Mouse (Mus musculus) spleen, adult 2 months (tissue): ENCODE measurements around the gene Pfkfb1. TPM values are rescaled to one million over a fixed set of nuclear protein-coding genes. Genes with fewer than 3 reads are reported as not detected.

Source experiments
- DNase-seq, 2 experiments: peaks; one replicate each; pipeline versions ENCODE4 v3.0.0 to v3.0.0-alpha.2; 2012 to 2021; ENCODE audit warnings: low spot score in 2 of 2, low read depth in 1 of 2
- H3K27ac ChIP-seq: fragments of 200-500 bp; 2 replicates; pipeline ENCODE4 v1.5.1; 2012; ENCODE audit warnings: low read length, inconsistent platforms; ENCODE audit not compliant: insufficient read depth
- H3K27me3 ChIP-seq: fragments of 200-500 bp; 2 replicates; pipeline ENCODE4 v1.6.1; 2012; ENCODE audit warnings: mild to moderate bottlenecking, moderate library complexity, low read length, inconsistent platforms; ENCODE audit not compliant: control insufficient read depth, insufficient read depth
- H3K36me3 ChIP-seq: fragments of 200-500 bp; 2 replicates; pipeline ENCODE4 v1.6.1; 2012; ENCODE audit warnings: mild to moderate bottlenecking, low read length, inconsistent platforms; ENCODE audit not compliant: control insufficient read depth, insufficient read depth
- H3K4me1 ChIP-seq: fragments of 200-500 bp; 2 replicates; pipeline ENCODE4 v1.6.1; 2011; ENCODE audit warnings: inconsistent platforms; ENCODE audit not compliant: control insufficient read depth, insufficient read depth, insufficient read length
- H3K4me3 ChIP-seq: fragments of 200-500 bp; 2 replicates; pipeline ENCODE4 v1.5.1; 2011; ENCODE audit warnings: mild to moderate bottlenecking, inconsistent platforms; ENCODE audit not compliant: insufficient read depth, insufficient read length; ENCODE audit errors: extremely low read depth
- CTCF ChIP-seq: fragments of 200-500 bp; IDR thresholded peaks from 2 replicates; pipeline ENCODE4 v1.5.1; 2011; ENCODE audit warnings: mild to moderate bottlenecking, inconsistent platforms; ENCODE audit not compliant: insufficient read depth, insufficient read length, insufficient replicate concordance; ENCODE audit errors: extremely low read depth
- POLR2A ChIP-seq: fragments of 200-500 bp; IDR thresholded peaks from 2 replicates; pipeline ENCODE4 v1.6.1; 2011; ENCODE audit warnings: low read depth, low read length, inconsistent platforms
- WGBS: fragments of 180-500 bp; shearing (Covaris S2); methylation state at CpG from one replicate; pipeline ENCODE4 v1.1.7; 2018; 5-methylcytosine and 5-hydroxymethylcytosine counted together
- polyA plus RNA-seq: library from polyadenylated mRNA; depleted of rRNA; stranded (reverse); fragments of >200 nt; gene quantifications from 2 replicates; pipeline ENCODE4 v1.2.3, GENCODE M21; 2012; rRNA removed

Gene Pfkfb1
- polyA plus RNA-seq = 1.9 TPM in 2 replicates

- peak; percentile 39 to 69 for DNase-seq
- Histone ChIP-seq H3K4me3 (peak within 1 kb of the TSS; percentile 70), H3K27ac (peak within 1 kb of the TSS; percentile 78), H3K36me3 (no peaks in the 10 kb centered on the region; the same call in 1 of the 2 replicates), H3K4me1 (no peaks in the 10 kb centered on the region), H3K27me3 (no peaks in the 10 kb centered on the region)
- no peak for TF ChIP-seq POLR2A
- peak; percentile 39; the same call in 1 of the 2 replicates for TF ChIP-seq CTCF
- WGBS = 21% methylated on average over 35 of the region's 35 CpGs
Measured at GRCm38 (mm10) chrX:150588023-150588764, at the start of gene Pfkfb1. Gene Pfkfb1 (plus strand): TSS chrX:150588229.

GRCm38 (mm10) chrX:150540111-150540510 is 47.9 kb upstream of the Pfkfb1 start:
- no peak overlapping the region for H3K27ac ChIP-seq
- no peaks in the 10 kb centered on the region for H3K27me3 ChIP-seq
- no peaks in the 10 kb centered on the region for H3K4me1 ChIP-seq
- WGBS = 83% methylated on average over 2 of the region's 2 CpGs
- TF ChIP-seq POLR2A (no peak), CTCF (no peak)
- no peak overlapping the region for H3K4me3 ChIP-seq
- H3K36me3 ChIP-seq = no peaks in the 10 kb centered on the region
- DNase-seq = no peak

GRCm38 (mm10) chrX:150541684-150542083 is 46.3 kb upstream of the Pfkfb1 start:
- Histone ChIP-seq H3K4me3 (no peak overlapping the region), H3K27ac (no peak overlapping the region), H3K36me3 (no peaks in the 10 kb centered on the region), H3K4me1 (no peaks in the 10 kb centered on the region), H3K27me3 (no peaks in the 10 kb centered on the region)
- DNase-seq = no peak
- no peak for TF ChIP-seq POLR2A

- DNase-seq = no peak
- H3K27me3 ChIP-seq = no peaks in the 10 kb centered on the region
- H3K27ac ChIP-seq = no peak within 1 kb of the TSS
- peaks cover 1% of the 10 kb centered on the region; the same call in 1 of the 2 replicates for H3K36me3 ChIP-seq
- no peaks in the 10 kb centered on the region for H3K4me1 ChIP-seq
- WGBS = 75% methylated on average over 5 of the region's 5 CpGs
- H3K4me3 ChIP-seq = peak within 1 kb of the TSS; percentile 8; the same call in 1 of the 2 replicates
- TF ChIP-seq CTCF = no peak
- TF ChIP-seq POLR2A = no peak
Measured at GRCm38 (mm10) chrX:150547239-150547638, 40.8 kb upstream of the Pfkfb1 start, which contains the start of gene Alas2. Gene Alas2 (plus strand): TSS chrX:150547375.

GRCm38 (mm10) chrX:150549639-150550038 is 38.4 kb upstream of the Pfkfb1 start:
- Histone ChIP-seq H3K27ac (no peak overlapping the region), H3K4me1 (no peaks in the 10 kb centered on the region), H3K4me3 (no peak overlapping the region), H3K27me3 (no peaks in the 10 kb centered on the region), H3K36me3 (peaks cover 1% of the 10 kb centered on the region; the same call in 1 of the 2 replicates)
- TF ChIP-seq POLR2A (no peak), CTCF (no peak)
- DNase-seq = no peak
- 79% methylated on average over 3 of the region's 3 CpGs for WGBS

- WGBS = 93% methylated on average over 2 of the region's 2 CpGs
- no peak for DNase-seq
Measured at GRCm38 (mm10) chrX:150551986-150552385, 36.0 kb upstream of the Pfkfb1 start.

GRCm38 (mm10) chrX:150554032-150554431 is 34.0 kb upstream of the Pfkfb1 start:
- no peak for DNase-seq
- Histone ChIP-seq H3K27me3 (no peaks in the 10 kb centered on the region), H3K4me3 (no peak overlapping the region), H3K36me3 (peaks cover 1% of the 10 kb centered on the region; the same call in 1 of the 2 replicates), H3K27ac (no peak overlapping the region), H3K4me1 (no peaks in the 10 kb centered on the region)
- WGBS = 82% methylated on average over 3 of the region's 3 CpGs
- no peak for TF ChIP-seq CTCF
- TF ChIP-seq POLR2A = no peak

More at GRCm38 (mm10) chrX:150551986-150552385, 36.0 kb upstream of the Pfkfb1 start:
- no peak overlapping the region for H3K4me3 ChIP-seq
- peaks cover 1% of the 10 kb centered on the region; the same call in 1 of the 2 replicates for H3K36me3 ChIP-seq
- H3K27ac ChIP-seq = no peak overlapping the region
- no peaks in the 10 kb centered on the region for H3K27me3 ChIP-seq
- no peak for TF ChIP-seq CTCF
- no peak for TF ChIP-seq POLR2A
- H3K4me1 ChIP-seq = no peaks in the 10 kb centered on the region
